Mouse (Mus musculus) lung, postnatal 0 days (tissue): ENCODE measurements at regions not wholly inside any gene's neighbourhood (a gene's known extent, or its start where the extent isn't known, plus 50 kb on each side); places are given as distances from the start of the nearest gene placed in this dataset.

ENCODE experiments used
- CTCF ChIP-seq: IDR thresholded peaks from 2 replicates; pipeline ENCODE4 v1.5.1; 2016; ENCODE audit warnings: antibody characterized with exemption, mild to moderate bottlenecking
- EP300 ChIP-seq: IDR thresholded peaks from 2 replicates; pipeline ENCODE4 v1.6.1; 2016; ENCODE audit warnings: antibody characterized with exemption, mild to moderate bottlenecking, control low read depth

GRCm38 (mm10) chr12:112345797-112346196, 143.5 kb upstream of the A530016L24Rik start:
- TF ChIP-seq CTCF: no peak
- no peak for TF ChIP-seq EP300
